Mouse (Mus musculus): ENCODE measurements around the gene Vps37b. TPM values are rescaled to one million over a fixed set of nuclear protein-coding genes. Genes with fewer than 3 reads are reported as not detected.
A peak's percentile ranks its signal among the peaks of the same experiment; 100 is the strongest.

Gene Vps37b
- polyA plus RNA-seq, 2 experiments, result 29.3 to 44.2 TPM

DNA sequence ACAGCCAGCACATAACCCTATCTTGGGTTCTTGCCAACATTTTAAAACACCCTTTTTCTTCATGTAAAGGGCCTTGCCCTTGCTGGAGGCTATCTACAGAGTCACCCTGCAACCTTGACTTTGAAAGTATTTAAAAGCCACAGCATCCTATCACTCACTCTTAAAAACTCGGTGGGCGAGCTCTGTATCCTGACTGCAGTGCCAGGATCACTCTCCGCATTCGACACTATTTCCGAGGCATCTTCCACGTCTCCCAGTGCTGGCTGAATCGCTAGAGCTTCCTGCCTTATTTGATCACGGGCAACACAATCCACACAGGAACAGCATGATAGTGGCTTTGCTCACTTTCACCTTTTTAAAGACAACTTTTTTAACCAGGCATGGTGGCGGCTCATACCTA, 14.1 kb downstream of the Vps37b start:
- no peak overlapping the region for H3K9ac ChIP-seq (ENCODE audit: low read depth, low read length, severe bottlenecking)
- no peak overlapping the region for H3K27ac ChIP-seq (replicated peaks; ENCODE audit: low read depth, low read length)
- peaks cover 32% of the 10 kb centered on the region for H3K4me1 ChIP-seq (ENCODE audit: control insufficient read depth, insufficient read depth, low read length)
- H3K27me3 ChIP-seq (ENCODE audit: control insufficient read depth, insufficient read depth, low read length), result no peaks in the 10 kb centered on the region
- DNase-seq (ENCODE audit: low spot score) (no peak), ATAC-seq (ENCODE audit: low FRiP score, low read depth) (no peak)
- no peaks in the 10 kb centered on the region for H3K9me3 ChIP-seq (ENCODE audit: control insufficient read depth, low read length)
- TF ChIP-seq POLR2A (IDR thresholded peaks at IDR 0.05; ENCODE audit: borderline replicate concordance, extremely low read depth, insufficient read depth, insufficient read length), result no peak
- no peak overlapping the region for H3K4me3 ChIP-seq (replicated peaks; ENCODE audit: low read length)
- peaks cover 3% of the 10 kb centered on the region; the same call in 1 of the 2 replicates for H3K36me3 ChIP-seq (ENCODE audit: control insufficient read depth, insufficient read depth, low read length)
- 79% methylated on average over 9 of the region's 9 CpGs for WGBS
- H3K4me2 ChIP-seq (replicated peaks; ENCODE audit: low read depth, low read length, severe bottlenecking), result no peak overlapping the region

DNA sequence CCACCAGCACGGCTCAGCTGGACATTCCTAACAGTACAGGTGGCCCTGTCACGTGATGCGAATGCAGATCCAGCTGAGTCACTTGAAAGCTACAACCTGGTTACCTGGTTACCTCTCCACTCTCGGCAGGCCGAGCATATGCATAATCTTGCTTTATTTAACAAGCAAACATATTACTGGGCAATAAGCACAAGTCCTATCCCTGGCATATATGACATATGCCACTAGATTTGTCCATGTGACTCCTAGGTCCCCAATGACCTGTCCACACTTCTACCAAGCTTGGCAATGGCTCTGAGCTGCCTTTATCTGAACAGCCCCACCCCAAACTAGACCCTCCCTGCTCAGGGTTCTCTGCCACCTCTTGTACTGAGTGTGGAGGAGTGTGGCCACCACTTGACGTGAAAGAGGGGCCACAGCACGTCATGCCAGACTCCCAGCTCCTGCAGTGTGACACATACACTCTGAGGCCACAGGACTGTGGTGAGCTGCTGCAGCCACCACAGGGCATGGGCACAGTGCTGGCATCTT, 15.7 kb downstream of the Vps37b start:
- Histone ChIP-seq H3K27ac (replicated peaks; ENCODE audit: low read depth, low read length) (no peak overlapping the region), H3K36me3 (ENCODE audit: control insufficient read depth, insufficient read depth, low read length) (no peaks in the 10 kb centered on the region; the same call in 1 of the 2 replicates), H3K4me1 (ENCODE audit: control insufficient read depth, insufficient read depth, low read length) (peaks cover 46% of the 10 kb centered on the region), H3K9ac (ENCODE audit: low read depth, low read length, severe bottlenecking) (no peak overlapping the region), H3K4me3 (replicated peaks; ENCODE audit: low read length) (no peak overlapping the region), H3K9me3 (ENCODE audit: control insufficient read depth, low read length) (no peaks in the 10 kb centered on the region), H3K27me3 (ENCODE audit: control insufficient read depth, insufficient read depth, low read length) (no peaks in the 10 kb centered on the region), H3K4me2 (replicated peaks; ENCODE audit: low read depth, low read length, severe bottlenecking) (no peak overlapping the region)
- WGBS, result 87% methylated on average over 7 of the region's 7 CpGs
- no peak for TF ChIP-seq POLR2A (IDR thresholded peaks at IDR 0.05; ENCODE audit: borderline replicate concordance, extremely low read depth, insufficient read depth, insufficient read length)
- DNase-seq (ENCODE audit: low spot score), result no peak
- no peak for ATAC-seq (ENCODE audit: low FRiP score, low read depth)

DNA sequence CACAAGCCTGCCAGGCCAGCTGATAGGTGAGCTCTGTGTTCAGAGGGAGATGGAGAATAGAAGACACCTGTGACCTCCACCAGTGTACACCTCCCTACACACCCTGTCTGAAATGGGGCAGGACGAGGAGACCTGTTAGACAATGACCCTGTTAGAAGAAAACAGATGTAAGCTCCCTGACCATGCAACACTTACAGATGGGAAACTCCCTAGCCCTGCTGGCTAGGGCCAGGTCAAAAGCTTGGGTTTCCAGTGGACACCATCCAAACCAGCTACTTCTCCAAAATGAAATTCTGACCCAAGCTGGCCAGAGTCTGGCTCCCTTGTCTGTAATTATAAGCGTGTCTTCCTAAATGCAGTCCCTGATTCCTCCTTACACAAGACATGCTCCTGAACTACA, 16.3 kb downstream of the Vps37b start:
- Histone ChIP-seq H3K4me3 (replicated peaks; ENCODE audit: low read length) (no peak overlapping the region), H3K27ac (replicated peaks; ENCODE audit: low read depth, low read length) (no peak overlapping the region), H3K9ac (ENCODE audit: low read depth, low read length, severe bottlenecking) (no peak overlapping the region), H3K9me3 (ENCODE audit: control insufficient read depth, low read length) (no peaks in the 10 kb centered on the region), H3K27me3 (ENCODE audit: control insufficient read depth, insufficient read depth, low read length) (no peaks in the 10 kb centered on the region), H3K4me2 (replicated peaks; ENCODE audit: low read depth, low read length, severe bottlenecking) (no peak overlapping the region), H3K4me1 (ENCODE audit: control insufficient read depth, insufficient read depth, low read length) (peaks cover 53% of the 10 kb centered on the region), H3K36me3 (ENCODE audit: control insufficient read depth, insufficient read depth, low read length) (no peaks in the 10 kb centered on the region)
- DNase-seq (ENCODE audit: low spot score) (no peak), ATAC-seq (ENCODE audit: low FRiP score, low read depth) (no peak)
- 78% methylated on average over 2 of the region's 2 CpGs for WGBS
- TF ChIP-seq POLR2A (IDR thresholded peaks at IDR 0.05; ENCODE audit: borderline replicate concordance, extremely low read depth, insufficient read depth, insufficient read length), result no peak

DNA sequence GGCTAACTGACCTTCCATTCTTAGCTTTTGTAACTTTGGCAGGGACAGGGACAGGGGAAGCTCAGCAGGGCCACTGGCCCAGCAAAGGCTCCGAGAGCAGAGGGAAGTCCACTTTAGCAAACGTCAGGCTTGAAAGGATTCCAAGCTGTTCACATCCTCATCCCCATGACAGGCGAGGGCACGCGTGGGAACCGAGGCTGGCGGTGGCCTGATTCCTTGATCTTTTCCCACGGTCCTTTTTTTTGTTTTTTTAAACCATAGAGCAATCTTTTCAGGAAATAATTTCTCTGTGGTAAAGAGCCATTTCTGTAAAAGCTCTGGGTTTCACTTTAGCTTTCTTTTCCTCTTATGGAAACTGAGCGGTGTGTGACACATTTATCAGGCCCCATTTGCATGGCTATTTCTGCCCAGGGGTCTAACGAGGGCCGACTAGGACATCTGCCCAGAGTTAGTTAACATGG, 17.2 kb downstream of the Vps37b start:
- ATAC-seq (ENCODE audit: low FRiP score, low read depth) (no peak), DNase-seq (ENCODE audit: low spot score) (peak; percentile 20)
- Histone ChIP-seq H3K9ac (ENCODE audit: low read depth, low read length, severe bottlenecking) (no peak overlapping the region; the same call in 1 of the 2 replicates), H3K4me2 (replicated peaks; ENCODE audit: low read depth, low read length, severe bottlenecking) (no peak overlapping the region), H3K9me3 (ENCODE audit: control insufficient read depth, low read length) (no peaks in the 10 kb centered on the region), H3K4me3 (replicated peaks; ENCODE audit: low read length) (no peak overlapping the region), H3K4me1 (ENCODE audit: control insufficient read depth, insufficient read depth, low read length) (peaks cover 51% of the 10 kb centered on the region), H3K27ac (replicated peaks; ENCODE audit: low read depth, low read length) (no peak overlapping the region), H3K27me3 (ENCODE audit: control insufficient read depth, insufficient read depth, low read length) (no peaks in the 10 kb centered on the region), H3K36me3 (ENCODE audit: control insufficient read depth, insufficient read depth, low read length) (peaks cover 7% of the 10 kb centered on the region)
- WGBS, result 38% methylated on average over 11 of the region's 11 CpGs
- TF ChIP-seq POLR2A (IDR thresholded peaks at IDR 0.05; ENCODE audit: borderline replicate concordance, extremely low read depth, insufficient read depth, insufficient read length), result no peak

DNA sequence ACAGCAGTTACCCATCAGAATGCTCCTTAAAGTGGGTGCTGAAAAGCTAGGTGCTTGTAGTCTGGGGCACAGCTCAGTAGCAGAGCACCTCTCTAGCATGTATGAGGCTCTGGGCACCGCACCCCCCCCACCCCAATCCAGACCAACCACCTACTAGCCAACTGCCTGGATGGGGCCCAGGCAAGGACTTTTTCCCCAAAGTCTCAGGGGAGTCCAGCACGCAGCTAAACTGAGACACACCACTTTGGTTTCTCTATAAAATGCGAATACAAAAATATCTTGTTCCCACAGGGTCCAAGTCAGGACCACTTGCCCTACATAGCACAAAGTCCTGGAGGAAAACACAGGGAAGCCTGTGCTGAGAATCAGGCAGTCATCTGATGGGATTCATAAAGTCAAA, 17.9 kb downstream of the Vps37b start:
- H3K27me3 ChIP-seq (ENCODE audit: control insufficient read depth, insufficient read depth, low read length), result no peaks in the 10 kb centered on the region
- no peak for TF ChIP-seq POLR2A (IDR thresholded peaks at IDR 0.05; ENCODE audit: borderline replicate concordance, extremely low read depth, insufficient read depth, insufficient read length)
- peaks cover 46% of the 10 kb centered on the region for H3K4me1 ChIP-seq (ENCODE audit: control insufficient read depth, insufficient read depth, low read length)
- H3K4me2 ChIP-seq (replicated peaks; ENCODE audit: low read depth, low read length, severe bottlenecking), result no peak overlapping the region
- no peak overlapping the region for H3K27ac ChIP-seq (replicated peaks; ENCODE audit: low read depth, low read length)
- peaks cover 14% of the 10 kb centered on the region for H3K36me3 ChIP-seq (ENCODE audit: control insufficient read depth, insufficient read depth, low read length)
- no peaks in the 10 kb centered on the region for H3K9me3 ChIP-seq (ENCODE audit: control insufficient read depth, low read length)
- no peak for ATAC-seq (ENCODE audit: low FRiP score, low read depth)
- WGBS, result 56% methylated on average over 3 of the region's 3 CpGs
- H3K9ac ChIP-seq (ENCODE audit: low read depth, low read length, severe bottlenecking), result no peak overlapping the region
- DNase-seq (ENCODE audit: low spot score), result no peak
- H3K4me3 ChIP-seq (replicated peaks; ENCODE audit: low read length), result no peak overlapping the region
